Mouse (Mus musculus): ENCODE measurements around the gene Snrpa.
"Not testable (repeated sequence)": the region's sequence is repeated elsewhere in the genome, so short reads cannot be mapped to it uniquely, and the experiment has no call there.

The Snrpa gene

DNA sequence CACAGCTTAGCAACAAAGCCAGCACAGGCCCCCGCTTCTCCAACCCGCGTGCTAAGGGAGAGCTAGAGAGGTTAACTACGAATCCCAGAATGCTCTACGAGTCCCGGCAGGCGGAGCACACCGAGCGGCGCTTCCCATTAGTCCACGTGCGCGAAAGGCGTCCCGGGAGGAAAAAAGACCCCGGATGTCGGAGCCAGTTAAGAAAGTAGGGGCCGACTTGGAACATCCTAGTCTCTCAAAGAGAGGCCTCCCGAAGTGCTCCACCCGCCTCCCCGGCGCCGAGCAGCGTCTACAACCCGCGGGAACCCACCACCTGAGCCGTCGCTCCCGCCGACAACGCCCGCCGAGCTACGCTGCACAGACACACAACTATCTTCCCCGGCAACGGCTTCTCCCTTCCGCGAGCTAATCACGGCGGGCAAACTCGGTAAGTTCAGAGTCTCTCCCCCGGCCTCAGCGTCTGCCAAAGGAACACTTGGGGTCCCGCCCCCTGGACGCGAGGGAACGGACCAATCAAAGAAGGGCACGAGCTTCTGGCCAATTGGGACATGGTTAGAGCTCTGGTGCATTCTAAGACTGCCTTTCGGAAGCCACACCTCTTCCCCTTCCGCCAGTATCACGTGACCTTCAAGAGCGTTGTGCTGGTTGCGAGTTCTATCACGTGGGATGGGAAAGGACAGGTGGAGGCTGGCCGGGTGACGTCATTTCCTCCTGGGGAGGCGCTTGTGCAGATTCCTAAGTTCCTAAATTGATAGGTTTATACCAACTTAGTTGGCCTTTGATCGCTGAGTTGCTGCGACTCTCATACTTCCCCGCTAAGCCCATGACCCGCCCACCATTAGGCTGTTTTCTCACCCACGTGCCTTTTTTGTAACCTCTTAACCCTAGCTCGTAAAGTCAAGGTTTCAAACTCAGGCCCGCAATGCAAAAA lies at the start of gene Snrpa, which contains the start of gene BC024978:
Gene Snrpa (minus strand): TSS at position 591 of the 931 bp plus-strand sequence.
Gene BC024978 (plus strand): TSS at position 101 of the 931 bp plus-strand sequence.
- peak; percentile 96 to 100 for DNase-seq (ENCODE audit: low spot score in 2 of 2)

DNA sequence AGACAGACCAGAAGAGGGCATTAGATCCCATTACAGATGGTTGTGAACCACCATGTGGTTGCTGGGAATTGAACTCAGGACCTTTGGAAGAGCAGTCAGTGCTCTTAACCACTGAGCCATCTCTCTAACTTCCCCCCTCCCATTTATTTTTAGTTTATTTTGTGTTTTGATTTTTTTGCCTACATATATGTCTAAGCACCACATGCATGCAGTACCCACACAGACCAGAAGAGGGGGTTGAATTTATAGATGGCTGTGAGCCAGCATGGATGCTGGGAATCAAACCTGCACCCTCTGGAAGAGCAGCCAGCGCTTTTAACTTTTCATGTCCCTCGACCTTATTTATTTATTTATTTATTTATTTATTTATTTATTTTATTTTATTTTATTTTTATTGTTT lies 48.0 kb upstream of the Snrpa start:
- DNase-seq (ENCODE audit: low spot score in 2 of 2) = not testable (repeated sequence)

DNA sequence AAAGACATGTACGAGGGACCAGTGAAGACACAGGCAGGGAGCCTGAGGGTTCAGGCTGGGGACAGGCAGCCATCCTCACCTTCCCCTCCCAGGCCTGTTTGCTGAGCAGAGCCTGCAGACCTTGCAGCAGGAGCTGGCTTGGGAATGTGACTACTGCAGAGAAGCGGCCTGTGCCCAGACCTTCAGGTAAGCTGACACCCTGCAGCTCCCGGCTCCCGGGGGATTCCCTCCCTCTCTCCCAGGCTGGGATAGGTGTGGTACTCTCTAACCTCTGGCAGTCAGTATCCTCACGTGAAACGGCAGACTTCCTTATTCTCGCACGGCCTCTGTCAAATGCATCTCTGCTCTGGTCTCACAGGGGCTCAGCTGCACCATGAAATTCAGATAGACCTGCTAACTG lies 47.1 kb upstream of the Snrpa start:
- DNase-seq (ENCODE audit: low spot score in 2 of 2) = no peak

DNA sequence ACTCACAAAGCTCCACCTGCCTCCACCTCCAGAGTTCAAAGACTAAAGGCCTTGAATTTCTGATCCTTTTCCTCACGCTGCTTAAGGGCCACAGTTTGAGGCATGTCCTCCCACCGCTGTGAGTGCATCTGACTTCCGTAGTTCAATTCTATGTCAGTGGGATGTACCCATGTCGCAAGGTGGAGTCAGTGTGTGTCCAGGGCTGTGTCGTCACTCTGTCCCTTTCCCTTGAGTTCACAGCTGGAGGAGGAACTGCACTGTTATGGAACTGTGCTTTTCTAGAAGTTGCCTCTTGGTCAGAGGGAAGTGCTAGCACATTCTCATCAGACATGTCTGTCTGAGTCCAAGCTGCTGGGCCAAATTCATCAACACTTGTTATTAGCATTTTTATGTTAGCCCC lies 42.5 kb upstream of the Snrpa start:
- DNase-seq (ENCODE audit: low spot score in 2 of 2) = no peak

DNA sequence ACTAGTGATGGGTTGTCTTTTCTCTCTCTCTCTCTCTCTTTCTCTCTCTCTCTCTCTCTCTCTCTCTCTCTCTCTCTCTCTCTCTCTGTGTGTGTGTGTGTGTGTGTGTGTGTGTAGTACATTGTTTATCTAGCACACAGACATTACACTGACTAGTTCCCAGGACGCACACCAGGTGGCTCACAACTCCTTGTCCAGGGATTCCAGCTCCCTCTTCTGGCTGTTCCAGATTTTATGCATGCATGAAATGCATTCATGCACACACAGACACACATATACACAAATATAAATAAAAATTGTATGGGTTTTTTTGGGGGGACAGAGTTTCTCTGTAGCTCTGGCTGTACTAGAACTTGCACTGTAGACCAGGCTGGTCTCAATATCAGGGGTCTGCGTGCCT lies 41.5 kb upstream of the Snrpa start:
- no peak for DNase-seq (ENCODE audit: low spot score in 2 of 2)

DNA sequence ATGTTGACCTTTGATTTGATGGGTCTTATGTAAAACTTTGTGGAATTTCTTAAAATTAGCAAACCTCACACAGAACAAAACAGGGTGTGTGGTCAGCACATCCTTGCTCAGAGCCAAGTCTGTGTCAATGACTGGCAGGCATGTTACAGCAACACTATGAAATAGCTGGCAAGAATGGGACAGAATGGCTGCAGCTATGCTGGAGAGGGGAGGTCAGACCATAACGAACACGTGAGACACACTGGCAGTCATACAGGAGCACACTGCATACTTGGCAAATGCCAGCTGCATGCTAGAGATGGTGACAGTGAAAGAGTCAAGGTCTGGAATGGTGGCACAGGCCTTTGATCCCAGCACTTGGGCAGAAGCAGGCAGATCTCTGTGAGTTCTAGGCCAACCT lies 39.7 kb upstream of the Snrpa start:
- no peak for DNase-seq (ENCODE audit: low spot score in 2 of 2)

DNA sequence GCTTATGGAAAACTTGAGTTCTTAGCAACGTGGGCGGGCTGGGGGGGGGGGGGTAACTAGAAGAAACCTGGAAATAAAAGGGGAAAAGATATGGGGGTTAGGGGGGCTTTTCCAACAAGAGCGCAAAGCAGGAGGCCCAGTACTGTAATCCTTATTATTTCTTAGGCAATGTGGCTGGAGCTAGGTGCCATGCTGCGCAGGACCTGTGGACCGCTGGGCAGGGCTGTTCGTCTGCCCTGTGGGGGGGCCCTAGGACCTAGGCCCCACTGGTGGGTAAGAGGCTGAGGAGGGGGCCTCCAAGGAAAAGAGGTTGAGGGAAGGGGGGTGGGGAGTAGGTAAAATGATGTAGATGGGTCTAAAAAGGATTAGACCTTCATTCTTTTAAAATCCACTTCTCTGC lies 37.2 kb upstream of the Snrpa start:
- DNase-seq (ENCODE audit: low spot score in 2 of 2) = no peak

DNA sequence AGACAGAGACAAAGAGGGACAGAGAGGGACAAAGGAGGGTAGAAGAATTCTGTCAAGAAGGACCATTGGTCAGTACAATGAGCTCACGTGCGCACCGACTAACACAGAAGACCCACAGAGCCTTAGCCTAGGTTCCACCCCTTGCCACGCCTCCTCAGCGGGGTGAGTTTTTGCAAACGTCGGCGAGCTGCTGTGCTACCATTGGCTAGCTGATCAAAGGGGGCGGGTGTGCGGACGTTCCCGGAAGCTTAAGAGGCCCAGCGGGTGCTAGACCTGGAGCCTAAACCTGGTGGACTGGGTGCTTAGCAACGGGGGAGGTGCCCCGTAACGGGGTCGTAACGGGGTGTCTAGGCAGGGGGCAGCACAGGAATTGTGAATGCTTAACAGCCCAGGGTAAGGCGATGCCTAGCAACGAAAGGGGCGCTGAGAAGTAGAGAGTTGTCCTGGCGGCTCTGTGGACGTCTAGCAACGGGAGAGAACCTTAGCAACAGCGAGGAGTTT lies 36.8 kb upstream of the Snrpa start, which contains the start of gene Coq8b:
Gene Coq8b (plus strand): TSS at position 243 of the 501 bp plus-strand sequence.
- peak; percentile 91 to 92 for DNase-seq (ENCODE audit: low spot score in 2 of 2)

DNA sequence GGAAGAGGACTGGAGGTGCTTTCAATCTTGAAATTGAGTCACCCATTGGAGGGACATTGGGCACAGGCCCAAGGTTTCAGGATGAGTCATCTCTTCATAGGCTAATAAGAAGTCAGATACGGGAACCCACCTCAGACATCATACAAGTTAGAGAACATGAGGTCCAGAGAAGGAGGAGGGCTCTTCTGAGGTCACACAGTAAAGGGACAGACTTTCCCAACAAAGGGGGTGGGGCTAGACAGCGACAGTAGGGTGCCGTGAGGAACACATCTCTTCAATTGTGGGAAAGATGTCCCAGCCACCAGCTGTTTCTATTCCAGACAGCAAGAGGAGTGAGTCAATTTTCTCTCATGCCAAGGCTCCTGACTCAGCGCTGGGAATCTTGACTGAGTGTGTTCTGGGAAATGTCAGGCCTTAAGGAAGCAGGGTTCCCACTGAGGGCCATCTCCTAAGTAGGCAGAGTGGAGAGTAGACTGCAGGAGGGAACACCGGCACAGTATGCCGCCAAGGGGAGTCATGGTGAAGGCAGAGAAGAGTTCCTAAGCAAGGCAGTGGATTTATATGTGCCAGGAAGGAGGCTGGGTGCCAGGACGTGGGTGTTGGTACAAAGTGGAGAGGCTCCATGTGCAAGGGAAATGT lies 35.7 kb upstream of the Snrpa start:
- peak in 1 of 2 experiments; percentile 67 for DNase-seq (ENCODE audit: low spot score in 2 of 2)

DNA sequence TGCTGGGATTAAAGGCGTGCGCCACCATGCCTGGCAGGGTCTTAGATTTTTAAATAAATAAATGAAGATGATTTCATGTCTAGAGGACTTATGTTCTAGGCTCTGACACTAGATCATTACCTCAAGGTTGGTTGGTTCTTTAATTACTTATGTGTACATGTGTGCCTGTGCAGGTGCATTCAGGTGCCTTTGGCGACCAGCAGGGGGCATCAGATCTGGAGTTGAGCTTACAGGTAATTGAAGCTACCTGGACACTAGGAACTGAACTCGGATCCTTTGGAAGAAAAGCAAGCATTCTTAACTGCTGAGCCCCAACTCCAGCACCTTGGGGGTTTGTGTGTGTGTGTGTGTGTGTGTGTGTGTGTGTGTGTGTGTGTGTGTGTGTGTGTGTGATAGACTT lies 34.7 kb upstream of the Snrpa start:
- no peak for DNase-seq (ENCODE audit: low spot score in 2 of 2)

DNA sequence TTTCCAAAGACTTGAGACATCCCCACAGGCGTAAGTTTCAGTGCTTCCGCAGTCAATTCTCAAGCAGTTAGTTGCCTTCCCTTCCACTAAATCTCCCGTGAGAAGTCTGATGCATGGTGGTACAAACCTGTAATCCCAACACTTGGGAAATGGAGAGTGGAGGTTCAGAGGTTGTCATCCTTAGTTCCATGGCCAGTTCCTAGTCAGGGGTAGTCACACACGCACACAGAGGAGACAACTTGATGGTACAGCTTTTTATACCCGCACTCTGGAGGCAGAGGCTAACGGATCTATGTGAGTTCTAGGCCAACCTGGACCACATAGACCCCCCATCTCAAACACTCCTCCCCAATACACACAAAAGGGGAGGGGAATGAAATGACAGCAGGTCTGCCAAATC lies 32.8 kb upstream of the Snrpa start:
- DNase-seq (ENCODE audit: low spot score in 2 of 2) = no peak

DNA sequence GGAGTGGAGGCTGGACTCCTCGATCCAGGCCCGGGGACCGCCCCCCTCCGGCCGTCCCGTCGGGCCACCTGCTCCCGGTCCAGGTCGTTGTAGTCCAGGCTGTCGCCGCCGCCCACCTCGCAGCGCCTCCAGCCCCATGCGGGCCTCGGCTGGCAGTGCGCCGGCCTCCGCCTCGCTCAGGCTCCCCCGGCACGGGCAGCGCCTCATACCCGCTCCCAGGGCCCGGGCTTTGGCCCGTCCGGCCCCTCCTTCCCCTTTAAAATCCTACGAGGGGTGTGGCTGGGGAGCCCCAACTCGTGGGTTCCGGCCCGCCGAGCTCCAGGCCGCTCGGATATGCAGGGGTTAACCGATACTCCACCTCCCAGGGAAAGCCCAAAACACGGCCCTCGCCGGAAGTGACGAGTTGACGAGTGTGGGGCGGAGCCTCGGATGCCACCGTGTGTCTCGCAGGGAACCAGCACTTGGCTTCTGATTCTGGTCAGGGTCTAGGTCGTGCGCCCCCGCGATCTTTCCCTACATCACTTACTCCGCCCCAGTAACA lies 32.3 kb upstream of the Snrpa start, which contains the start of gene Itpkc:
Gene Itpkc (minus strand): TSS at position 381 of the 541 bp plus-strand sequence.
- peak; percentile 84 to 91 for DNase-seq (ENCODE audit: low spot score in 2 of 2)

DNA sequence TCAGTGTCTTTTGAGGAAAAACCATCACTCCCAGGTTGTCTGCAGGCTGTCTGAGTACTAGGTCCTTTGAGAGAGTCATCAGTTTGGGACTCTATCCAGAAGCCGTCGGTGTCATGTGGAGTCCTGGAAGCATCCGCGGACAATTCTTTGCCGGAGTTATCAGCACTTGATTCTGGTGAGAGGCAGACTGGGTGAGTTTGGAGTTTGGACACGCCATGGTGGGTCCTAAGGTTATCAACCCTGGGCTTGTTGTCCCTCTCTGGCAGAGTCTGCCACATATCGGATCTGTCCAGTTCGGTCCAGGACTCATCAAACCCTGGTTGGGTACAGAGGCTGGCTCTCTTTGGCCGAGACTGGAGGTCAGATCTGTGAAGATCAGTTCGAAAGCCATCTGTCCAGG lies 31.6 kb upstream of the Snrpa start:
- no peak for DNase-seq (ENCODE audit: low spot score in 2 of 2)

DNA sequence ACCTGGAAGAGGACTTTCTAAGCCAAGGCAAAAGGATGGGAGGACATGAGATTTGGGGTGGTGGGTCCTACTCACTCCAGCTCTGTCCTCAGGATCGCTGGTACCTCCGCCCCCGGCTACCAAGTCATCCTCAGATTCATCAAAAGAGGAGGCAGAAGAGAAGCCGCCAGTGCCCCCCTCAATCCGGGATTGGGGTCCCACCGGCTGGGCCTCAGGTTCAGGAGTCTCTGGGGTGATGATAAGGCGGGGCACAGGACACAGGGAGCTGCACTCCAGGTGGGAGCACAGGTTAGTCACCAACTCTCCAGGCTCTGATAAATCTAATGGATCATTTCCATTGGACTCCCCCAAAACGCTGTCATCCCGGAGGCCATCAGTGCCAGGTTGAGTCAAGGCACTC lies 31.2 kb upstream of the Snrpa start:
- no peak for DNase-seq (ENCODE audit: low spot score in 2 of 2)

DNA sequence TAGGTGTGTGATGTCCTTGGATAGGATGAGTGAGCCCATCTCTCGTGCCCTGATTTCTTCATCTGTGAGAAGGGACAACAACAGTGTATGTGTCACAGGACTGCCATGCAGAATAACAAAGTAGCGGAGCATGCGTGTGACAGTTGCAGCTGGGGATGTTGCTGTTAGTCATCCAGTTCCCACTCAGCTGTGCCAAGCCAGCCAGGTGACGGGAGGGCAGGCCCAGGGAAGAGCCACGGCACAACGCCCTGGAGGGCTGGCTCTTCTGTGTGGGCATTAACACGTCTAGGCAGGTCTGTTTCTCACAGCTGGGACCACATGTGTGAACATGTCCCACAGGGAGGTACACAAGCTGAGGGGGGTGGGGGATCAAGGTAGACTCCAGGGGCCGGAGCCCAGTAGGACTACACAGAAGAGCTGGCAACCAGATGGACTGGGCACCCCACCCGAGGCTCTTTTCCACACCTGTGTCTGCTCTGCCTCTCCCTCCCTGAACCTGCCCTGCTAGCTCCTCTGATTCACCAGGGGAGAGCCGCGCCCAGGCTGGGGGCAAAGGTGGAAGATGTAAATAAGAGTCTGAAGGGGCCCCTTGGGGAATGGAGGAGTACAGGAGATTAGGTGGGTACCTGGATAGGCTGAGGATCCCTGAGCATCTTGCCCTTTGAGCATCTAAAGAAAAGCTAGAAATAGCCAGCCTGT lies 29.0 kb upstream of the Snrpa start:
- DNase-seq (ENCODE audit: low spot score in 2 of 2) = peak in 1 of 2 experiments; percentile 31

DNA sequence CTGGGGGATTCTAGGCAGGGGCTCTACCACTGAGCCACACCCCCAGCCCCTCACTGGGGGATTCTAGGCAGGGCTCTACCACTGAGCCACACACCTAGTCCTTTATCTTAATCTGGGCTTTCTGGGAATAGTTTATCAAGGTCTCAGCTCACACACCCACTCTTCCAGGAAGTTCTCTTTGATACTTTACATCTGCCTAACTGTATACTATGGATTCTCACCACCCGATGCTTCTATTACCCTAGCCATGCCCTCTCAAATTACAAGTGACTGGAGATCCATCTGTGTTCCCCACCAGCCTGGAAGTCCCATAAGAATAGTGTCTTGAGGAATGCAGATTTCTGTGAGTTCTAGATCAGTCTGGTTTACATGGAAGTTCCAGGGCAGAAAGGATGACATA lies 26.5 kb upstream of the Snrpa start:
- no peak for DNase-seq (ENCODE audit: low spot score in 2 of 2)

DNA sequence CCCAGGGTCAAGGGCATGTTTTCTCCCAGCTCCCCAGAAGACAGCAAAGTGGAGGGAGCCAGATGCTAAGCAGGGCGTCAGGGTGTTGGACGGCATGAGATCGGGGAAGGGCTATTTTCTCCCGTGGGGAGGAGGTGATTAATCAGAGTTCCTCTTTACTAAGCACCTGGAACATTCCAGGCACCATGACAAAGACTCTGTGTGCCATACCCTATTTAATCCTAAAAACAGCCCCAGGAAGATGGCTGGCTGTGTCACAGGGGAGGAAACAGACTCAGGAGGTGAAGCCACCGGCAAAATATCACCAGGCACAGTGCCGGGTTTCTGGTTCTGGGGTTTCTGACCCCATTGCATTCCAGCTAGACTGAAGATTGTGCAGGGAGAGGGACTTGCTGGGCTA lies 25.9 kb upstream of the Snrpa start:
- DNase-seq (ENCODE audit: low spot score in 2 of 2) = no peak

DNA sequence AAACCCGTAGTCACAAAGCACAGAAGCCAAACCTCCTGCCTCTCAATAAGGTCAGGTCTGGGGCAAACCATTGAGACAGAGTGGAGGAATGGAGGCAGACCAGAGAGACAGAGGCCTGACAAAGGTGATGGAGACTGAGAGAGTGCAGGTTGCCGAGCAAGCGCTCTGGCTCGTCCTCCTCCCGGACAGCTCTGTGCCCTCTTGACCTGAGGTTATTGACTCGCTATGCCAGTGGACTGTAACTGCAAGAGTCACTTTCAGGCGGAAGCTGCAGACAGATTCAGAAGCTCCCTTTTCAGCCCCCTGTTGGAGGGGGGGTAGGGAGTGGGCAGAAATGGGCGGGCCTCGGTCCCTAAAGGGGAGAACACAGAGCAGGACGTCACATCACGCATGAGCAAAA lies 23.9 kb upstream of the Snrpa start:
- no peak for DNase-seq (ENCODE audit: low spot score in 2 of 2)

DNA sequence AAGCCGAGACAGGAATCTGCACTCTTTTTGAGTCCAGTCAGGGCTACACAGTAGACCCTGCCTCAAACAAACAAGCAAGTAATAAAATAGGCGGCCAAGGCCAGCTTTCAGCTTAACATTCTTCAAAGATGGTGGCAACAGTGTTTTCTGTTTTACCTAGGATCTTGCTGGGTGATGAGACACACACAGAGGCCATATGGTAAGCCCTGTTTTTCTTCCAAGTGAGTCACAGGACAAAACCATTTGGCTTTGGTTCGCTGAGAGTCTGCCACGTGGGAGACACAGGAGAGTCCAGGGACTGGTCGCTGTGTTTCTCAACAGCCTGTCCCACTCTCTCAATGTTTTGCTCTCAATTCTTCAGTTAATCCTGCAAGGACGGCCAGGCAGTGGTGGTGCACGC lies 22.5 kb upstream of the Snrpa start:
- DNase-seq (ENCODE audit: low spot score in 2 of 2) = no peak

DNA sequence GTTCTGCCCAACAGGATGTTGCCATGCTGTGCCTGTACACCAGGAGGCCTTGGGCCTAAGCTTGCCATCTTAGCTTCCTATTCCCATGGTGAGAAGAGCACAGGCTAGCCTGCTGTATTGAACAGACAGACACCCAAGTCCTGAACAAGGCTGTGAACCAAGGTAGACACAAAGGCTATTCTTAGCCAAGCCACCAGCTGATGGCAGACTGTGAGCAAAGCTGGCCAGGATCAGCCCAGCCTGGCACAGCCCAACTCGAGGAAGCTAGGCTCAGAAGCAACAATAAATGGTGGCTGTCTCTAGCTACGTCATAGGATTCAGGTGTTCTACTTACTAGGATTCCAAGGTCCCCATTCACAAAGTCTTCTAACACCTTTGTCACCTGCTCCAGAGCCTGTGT lies 16.6 kb upstream of the Snrpa start:
- no peak for DNase-seq (ENCODE audit: low spot score in 2 of 2)

DNA sequence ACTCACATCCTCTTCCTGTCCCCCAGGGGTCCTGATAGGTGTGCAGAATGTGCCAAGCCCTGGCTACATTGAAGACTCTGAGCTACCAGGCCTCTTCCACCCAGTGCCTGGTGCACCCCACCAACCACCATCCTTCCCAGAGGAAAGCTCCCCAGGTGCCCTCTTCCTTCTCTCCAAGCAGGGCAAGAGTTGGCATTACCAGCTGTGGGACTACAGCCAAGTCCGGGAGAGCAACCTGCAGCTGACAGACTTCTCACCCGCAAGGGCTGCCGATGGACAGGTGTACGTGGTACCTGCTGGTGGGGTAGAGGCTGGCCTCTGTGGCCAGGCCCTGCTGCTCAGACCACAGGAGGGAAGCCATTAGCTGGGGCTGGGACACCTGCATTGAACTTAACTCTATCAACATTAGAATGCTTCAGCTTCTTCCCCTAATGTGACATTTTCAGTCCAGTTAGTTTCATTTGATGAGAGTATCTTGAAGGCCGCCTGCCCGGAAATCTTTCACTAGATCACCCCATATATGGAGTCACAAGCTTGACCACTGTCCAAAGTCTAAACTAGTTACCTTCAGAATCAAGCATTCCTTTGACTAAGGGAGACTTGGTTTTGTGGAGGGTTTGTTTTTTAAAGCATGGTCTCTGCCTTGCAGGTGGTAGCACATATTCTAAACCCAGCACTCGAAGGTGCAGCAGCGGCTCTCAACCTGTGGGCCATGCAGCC lies 7.8 kb upstream of the Snrpa start:
- DNase-seq (ENCODE audit: low spot score in 2 of 2) = no peak

All from frontal cortex, postnatal 10 days (tissue).